Mouse (Mus musculus): ENCODE data around the gene Spata4.

The Spata4 gene

GRCm38 (mm10) chr8:54638634-54639033 lies 38.1 kb downstream of the Spata4 start:
- TF ChIP-seq NANOG (IDR thresholded peaks at IDR 0.05; ENCODE audit: borderline replicate concordance, low read length) = no peak
- no peak for TF ChIP-seq POU5F1 (IDR thresholded peaks at IDR 0.05; ENCODE audit: borderline replicate concordance, low read length)
- no peak for TF ChIP-seq CTCF (conservative IDR thresholded peaks at IDR 0.05; ENCODE audit: low read length)
- Histone ChIP-seq H3K4me3 (replicated peaks; ENCODE audit: low read length) (no peak overlapping the region), H3K9me3 (ENCODE audit: low read length) (no peaks in the 10 kb centered on the region), H3K27me3 (ENCODE audit: insufficient read depth, low read length) (no peaks in the 10 kb centered on the region), H3K4me1 (replicated peaks; ENCODE audit: low read depth, low read length) (no peaks in the 10 kb centered on the region), H3K36me3 (ENCODE audit: insufficient read depth, low read length) (no peaks in the 10 kb centered on the region)

All from E14TG2a.4 (cell line).